Mouse (Mus musculus) hematopoietic stem cell, adult 5-6 weeks (primary cell): Measurements from ENCODE around the gene Osbpl2. TPM values are rescaled to one million over a fixed set of nuclear protein-coding genes. Genes with fewer than 3 reads are reported as not detected.

Experiments used
- ATAC-seq, 2 experiments: fragments of 125-278 bp in 1 of 2; replicated peaks in 1 of 2; 2 replicates each; pipeline ENCODE4 v1.8.0; 2016 to 2017; ENCODE audit warnings: inconsistent platforms in 2 of 2, mild to moderate bottlenecking in 2 of 2, moderate number of reproducible peaks in 2 of 2, low read depth in 1 of 2, moderate TSS enrichment in 1 of 2; ENCODE audit not compliant: low FRiP score in 2 of 2, poor library complexity in 2 of 2, severe bottlenecking in 2 of 2, insufficient read depth in 1 of 2, low TSS enrichment in 1 of 2
- total RNA-seq: library from RNA; stranded (forward); fragments of 172-1452, 232-1000 nt; gene quantifications from 2 replicates; pipeline ENCODE4 v1.2.3, GENCODE M21; 2017

Osbpl2 gene
- total RNA-seq, 1 experiment from 2014 or later = 36.2 TPM

DNA sequence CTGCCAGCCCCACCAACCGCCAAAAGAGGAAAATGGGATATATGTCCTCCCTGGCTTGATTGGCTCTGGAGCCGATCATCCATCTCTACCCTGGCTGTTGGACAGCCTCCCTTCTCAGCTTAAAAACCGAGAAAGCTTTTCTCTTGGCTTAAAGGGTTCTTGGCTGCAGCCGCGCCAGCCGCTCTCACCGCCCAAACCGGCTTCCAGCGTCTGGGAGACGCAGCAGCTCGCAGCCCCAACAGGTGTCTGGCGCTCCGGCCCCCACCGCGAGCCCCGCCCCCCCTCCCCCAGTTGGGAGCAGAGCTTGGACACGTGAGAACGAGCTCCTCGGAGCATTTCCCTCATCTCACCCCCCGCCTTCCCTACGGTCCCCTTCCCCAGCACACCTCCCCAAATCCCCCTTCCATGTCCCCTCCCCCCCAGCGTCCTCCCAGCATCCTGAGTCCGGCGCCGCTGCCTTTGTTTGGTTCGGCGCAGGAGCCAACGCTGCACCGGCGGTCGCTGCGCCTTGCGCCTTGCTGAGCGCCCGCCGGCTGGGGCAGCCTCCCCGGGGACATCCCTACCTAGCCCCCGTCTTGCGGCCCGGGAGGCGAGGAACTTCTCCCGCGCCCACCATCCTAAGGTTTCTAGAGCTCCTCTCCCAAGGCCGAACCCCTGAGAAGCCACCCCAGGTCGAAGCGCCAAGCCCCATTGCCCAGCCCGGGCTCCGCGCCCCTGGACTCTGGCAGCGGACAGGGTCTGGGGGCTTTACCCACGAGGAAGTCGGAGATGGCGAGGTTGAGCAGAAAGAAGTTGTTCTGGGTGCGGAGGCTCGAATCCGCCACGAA lies 15.7 kb upstream of the Osbpl2 start:
- ATAC-seq = no peak

DNA sequence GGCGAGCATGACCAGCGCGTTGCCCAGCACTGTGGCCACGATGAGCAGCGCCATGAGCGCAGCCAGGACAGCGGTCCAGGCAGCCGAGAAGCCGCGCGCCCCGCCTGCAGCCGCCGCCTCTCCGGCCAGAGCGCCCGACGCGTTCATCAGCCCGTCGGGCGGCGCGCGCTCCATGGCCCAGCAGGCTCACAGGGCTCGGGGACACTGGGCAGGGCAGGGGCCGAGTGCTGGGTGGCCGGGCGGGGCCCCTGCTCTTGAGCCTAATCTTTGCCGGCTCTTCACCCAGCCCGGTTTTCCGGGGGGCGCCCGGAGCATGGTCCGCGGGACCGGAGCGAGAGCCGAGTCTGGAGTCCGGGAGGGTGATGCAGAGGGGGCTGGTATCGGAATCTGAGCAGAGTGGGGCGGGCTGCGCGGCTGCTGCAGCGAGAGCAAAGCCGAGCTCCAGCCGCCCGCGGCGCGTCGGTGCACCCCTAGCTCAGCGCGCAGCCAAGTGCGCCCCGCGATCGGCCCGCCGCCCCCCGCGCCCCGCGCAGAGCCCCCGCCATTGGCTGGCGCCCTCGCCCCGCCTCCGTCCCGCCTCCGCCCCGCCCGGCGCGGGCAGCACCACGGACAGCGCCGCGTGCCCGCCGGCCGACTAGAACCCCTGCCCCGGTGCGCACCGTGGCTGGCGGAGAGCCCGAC lies 15.0 kb upstream of the Osbpl2 start, which contains the start of gene Hrh3:
Gene Hrh3 (minus strand): TSS at position 511 of the 681 bp plus-strand sequence.
- peak; percentile 24 to 49; a peak in 2 of 4 replicates for ATAC-seq

DNA sequence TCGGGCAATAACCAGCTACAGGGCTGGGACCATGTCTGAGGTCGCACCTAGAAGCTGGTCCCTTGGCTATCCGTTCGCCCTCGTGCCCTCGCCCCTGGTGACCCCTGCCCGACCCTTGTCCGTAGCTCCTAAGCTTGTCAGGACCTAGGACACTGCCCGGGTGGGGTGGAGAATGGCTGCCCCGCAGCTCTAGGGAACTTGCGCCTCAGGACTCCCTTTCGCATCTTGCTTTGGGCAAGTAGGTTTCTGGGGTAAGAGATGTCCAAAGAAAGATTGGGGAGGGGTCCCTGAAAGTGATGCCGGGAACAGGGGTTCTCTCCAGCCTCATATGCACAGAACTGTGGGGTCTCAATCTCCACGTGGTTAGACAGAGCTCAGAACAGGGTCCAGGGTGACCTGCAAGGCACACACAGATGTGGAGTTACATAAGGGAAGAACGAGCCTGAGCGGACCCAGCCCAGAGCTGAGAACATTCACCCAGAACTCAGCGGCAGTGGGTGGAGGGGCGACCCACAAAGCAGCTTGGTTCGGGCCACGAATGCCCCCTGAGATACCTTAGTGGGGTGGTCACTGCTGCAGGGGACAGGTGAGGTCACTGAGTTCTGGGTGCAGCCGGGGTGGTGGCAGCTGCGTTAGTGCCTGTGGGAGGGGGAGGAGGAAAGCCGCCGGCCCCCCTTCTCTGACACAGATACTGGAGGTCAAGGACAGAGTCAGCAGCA lies 14.3 kb upstream of the Osbpl2 start:
- ATAC-seq = peak; percentile 4 to 33; a peak in 1 of 4 replicates

DNA sequence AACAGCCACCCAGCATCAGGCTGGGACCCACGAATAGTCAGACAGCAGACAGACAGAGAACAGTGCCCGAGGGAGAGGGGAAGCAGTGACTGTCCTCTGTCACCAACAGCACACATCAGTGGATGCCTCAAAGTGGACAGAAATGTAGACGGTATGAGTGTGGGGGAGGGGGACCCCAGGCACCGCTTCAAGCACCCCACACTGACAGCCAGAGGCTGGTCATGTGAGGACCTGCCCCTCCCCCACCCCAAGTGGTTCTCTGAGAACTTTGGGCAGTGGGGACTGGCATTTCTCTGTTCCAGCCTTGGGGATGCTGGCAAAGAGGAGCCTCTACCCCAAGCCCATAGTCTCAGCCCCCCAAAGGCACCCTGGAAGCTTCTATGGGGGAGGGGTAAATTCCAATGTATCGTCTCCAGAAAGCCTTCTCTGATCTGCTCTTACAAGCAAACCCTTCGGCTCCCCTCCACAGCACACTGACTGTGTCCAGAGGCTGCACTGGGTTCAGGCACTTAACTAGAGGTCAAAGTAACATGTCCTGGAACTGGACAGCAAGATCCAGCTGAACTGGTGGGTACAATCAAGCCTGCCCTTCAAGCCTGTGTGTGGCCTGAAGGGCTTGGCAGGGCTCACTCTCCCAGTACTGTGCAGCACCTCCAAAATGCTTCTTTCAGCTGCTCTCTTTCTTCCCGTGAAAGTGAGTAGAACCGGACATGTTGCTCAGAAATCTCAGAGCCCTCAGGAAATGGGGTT lies 13.5 kb upstream of the Osbpl2 start:
- ATAC-seq = no peak

DNA sequence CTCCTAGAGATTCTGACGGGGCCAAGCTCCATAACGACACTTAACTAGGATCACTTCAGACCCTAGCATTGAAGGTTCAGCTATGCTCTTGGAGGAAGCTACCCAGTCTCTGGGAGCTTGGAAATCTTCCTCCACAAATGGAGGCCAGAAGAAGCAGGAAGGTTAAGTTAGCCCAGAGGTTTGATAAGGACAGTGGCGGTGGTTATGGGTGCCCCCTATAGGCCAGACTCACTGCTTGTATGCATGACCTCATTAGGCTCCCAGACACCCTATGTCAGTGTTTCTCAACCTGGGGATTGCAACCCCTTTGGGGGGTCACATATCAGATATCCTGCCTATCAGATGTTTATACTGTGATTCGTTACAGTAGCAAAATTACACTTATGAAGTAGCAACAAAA lies 12.0 kb upstream of the Osbpl2 start:
- ATAC-seq = no peak; a peak in 1 of 4 replicates

DNA sequence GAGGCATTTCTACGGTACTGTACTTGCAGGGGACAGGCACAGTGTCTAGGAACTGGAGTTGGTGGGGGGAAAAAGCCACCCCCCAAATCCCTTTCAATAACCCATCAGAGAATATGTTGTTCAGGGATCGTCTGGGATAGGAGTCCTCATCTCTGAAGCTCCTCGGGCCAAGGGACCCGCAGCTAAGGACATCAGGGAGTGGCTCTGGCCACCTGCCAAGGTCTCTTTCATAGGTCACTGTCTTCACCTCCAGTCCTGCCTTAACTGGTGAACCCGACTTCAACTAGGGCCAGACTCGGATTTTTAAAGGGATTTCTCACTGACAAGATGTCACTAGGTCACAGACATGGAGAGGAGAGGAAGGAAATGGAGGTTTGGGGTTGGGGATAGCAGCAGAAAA lies 10.8 kb upstream of the Osbpl2 start:
- no peak for ATAC-seq

DNA sequence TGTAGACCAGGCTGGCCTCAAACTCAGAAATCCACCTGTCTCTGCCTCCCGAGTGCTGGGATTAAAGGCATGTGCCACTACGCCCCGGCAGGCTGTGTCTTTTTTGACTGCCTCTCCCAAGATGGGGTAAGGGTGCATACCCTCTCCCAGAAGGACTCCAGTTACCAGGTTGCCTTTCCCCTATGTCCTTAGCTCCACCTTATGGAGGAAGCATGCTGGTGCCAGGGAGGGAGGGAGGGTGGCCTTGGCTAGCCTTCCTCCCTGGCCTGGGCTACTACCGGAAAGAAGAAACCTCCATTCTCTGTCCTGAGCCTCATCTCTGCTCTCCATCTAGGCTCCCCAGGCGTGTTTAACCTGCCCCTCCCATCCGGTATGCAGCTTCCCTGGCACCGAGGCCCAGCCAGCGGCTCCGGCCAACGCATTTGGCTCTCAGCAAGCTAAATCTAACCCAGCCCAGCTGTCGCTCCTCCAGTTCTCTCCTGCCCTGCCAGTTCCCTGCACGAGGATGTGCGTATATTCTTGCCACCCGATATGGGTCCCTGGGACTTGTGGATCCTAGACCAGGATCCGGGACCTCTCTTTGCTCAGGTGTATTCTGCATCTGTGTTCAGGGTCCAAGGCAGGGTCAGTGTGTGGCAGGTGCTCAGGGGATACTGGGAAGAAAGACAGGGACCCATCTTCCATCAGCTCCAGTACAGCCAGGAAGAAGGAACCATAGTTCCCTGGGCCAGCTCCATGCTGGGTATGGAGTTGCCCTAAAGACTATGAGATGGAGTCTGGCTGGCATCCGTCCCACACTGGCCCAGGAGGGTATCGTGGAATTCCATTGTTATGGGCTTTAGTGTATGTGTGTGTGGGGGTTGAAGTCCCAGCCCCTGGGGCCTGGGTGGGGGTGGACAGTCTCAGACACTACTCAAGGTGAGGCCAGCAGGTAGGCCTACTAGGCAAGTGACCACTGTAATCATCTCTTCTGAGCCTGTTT lies 4.9 kb upstream of the Osbpl2 start:
- ATAC-seq = no peak

DNA sequence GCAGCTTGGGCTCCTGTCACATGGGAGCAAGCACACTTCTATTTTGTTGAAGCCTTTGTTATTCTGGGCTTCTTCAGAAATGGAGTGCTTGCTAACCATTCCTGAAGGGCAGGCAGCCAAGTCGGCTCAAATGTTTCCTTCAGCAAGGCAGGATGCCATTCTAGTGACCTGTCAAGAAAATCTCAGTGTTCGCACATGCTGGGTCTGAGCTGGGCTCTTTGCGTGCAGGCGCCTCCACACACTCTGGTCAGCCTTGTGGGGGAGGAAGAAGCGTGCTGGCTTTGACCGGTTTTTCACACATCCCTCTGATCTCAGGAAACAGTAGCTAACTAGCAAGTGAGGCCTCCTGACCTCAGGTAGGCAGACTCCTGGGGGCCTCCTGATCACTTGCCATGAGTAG lies 3.8 kb upstream of the Osbpl2 start:
- ATAC-seq = no peak

DNA sequence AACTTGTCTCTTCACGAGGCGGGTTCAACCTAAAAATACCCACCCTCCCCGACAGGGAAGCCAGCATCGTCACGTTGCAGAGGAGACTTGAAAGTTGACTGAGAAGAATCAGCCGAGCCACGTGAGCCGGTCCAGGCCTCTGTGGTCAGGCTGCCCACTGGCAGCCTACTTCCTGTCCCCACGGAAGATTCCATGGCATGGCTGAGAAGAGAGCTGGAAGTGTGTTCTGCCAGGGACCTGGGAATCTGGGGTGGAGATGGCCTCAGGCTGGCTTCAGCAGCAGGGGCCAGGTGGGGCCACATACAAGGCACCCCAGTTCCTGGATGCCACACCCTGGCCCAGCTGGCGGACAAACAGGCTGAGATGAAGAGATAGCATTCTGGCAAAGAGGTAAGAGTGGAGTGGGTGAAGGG lies 3.0 kb upstream of the Osbpl2 start:
- no peak for ATAC-seq

DNA sequence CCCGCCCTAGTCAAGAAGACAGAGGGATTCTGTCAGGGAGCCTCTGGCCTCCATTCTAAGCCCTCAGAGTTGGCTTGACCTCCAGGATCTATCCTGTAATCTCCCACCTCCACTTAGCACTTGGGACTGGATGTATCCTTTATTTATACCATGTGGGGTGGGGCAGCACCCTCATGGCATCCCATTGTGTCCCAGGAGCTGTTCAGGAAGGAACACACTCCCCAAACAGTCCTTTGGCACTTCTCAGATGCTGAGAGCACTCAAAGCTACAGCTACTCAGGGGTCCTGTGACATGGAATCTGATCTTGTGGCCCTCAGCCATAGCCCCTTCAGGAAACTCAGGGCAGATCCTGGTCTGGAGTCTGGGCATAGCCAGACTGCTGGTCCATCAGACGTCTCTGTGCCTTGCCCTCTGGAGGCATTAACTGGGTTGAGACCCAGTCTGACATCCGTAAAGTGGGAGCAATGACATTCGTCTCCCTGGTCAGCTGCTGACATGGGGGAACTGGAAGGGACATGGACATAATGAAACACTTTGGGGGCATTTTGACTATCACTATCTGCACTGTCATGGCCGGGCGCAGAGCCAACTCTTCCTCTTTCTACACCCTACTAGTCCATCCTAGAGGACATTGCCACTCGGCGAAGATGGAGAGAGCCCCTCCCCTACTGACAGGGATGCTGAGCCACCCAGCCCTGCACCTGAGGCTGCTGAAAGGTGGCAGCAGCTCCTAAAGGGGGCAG lies 2.2 kb upstream of the Osbpl2 start:
- ATAC-seq = no peak

DNA sequence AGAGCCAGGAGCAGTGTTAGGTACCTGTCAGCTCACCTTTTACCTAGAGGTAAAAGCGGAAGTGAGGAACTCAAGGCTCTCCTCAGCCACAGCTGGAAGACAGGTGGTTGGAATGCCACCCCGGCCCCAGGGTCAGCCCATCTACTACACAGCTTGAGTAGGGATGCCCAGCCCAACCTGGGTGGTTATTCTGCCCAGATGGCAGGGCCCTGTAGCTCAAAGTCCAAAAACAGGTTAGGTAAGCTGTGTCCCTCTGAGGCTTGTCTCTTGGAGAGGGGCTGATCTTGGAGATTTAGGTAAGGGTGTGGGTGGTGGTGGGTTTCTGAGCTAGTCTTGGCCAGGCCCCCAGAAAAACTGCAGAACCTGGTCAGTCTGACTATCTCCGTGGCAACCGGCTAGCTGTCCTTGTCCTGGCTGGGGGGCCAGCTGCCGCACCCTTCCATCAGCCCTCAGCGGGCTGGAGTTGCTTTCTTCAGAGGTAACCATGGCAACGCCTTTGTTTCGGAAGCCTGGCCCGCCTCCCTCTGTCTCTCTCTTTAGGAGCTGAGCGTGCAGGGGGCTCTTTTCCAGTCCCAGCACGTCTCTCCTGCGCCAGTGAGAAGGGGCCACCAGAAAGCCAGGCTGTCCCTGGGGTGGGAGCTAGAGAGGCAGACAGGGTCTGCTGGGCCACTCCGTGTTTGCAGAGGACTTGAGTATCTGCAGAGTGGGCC lies 1.5 kb upstream of the Osbpl2 start:
- peak in 1 of 2 experiments; percentile 5; a peak in 1 of 4 replicates for ATAC-seq

DNA sequence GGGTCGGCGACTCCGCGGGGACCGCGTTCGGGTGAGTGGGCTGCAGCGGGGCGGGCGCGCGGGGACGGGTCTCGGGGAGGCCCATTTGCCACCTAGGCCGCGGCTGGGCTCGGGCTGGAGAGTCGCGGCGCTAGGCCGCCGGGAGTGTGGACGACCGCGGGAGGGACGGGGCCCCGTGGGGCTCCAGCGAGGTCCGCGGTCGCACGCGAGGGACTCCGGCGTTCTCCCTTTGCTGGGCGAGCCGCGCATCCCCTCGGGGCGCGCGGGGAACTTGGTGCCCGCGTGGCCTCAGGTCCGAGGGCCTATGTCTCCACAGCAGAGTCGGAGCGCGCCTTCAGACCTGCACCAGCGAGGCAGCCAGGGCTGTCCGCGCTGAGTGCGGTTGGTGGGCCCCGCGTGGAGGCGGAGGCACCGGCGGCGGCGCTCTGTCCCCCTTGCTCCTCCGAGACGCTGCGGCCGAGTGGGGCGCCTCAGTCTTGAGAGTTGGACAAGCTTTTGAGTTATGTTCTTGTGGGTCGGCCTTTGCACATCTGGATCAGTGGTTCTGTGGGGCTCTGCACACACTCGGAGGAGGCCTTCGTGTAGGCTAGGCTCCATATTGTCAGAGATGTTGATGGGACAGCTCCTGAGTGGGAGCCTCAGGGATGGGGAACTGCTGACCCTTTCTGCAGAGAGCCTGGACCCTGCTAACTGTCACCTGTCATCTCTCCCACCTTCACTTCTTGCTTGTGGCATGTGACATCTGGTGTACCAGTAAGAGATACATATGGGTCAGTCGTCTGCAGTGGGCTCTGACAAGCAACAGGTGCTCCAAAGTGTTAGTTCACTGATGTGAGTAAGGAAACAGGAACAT lies 559 bp downstream of the Osbpl2 start:
- no peak; a peak in 1 of 4 replicates for ATAC-seq

DNA sequence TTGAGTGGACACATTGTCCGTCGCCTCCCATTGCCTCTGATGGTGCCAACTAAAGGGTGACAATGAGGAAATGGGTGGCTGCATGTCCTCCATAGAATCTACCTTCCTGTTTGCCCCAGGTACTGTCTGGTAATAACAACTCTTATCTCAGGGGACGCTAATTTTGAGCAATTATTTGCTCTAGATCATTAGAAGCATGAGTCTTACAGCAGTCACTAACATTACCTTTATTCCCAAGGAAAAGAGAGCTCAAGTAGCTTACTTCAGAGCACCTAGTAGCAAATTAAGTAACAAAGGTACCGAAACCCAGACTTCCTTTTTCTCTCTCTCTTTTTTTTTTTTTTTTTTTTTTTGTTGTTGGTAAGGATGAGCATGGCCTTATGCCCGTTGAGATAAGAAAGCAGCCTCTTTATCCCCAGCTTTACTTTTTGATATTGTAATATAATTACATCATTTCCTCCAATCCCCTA lies 1.2 kb downstream of the Osbpl2 start:
- ATAC-seq = no peak

DNA sequence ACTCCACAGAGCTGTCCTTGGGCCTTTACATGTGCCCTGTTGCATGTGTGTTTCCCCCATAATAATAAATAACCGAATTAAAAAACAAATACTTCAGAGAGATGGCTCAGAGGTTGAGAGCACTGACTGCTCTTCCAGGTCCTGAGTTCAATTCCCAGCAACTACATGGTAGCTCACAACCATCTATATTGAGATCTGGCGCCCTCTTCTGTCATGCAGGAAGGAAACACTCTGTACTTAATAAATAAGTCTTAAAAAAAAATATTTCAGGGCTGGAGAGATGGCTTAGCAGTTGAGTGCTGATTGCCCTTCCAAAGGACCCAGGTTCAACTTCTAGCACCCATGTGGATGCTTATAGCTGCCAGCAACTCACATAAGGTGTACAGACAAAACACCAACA lies 5.1 kb downstream of the Osbpl2 start:
- no peak for ATAC-seq
